Mouse (Mus musculus) liver, embryonic 14.5 days (tissue): ENCODE data around the gene 3110040M04Rik.

Experiments used
- CTCF ChIP-seq: IDR thresholded peaks from 2 replicates; pipeline ENCODE4 v1.5.1; 2016; ENCODE audit warnings: antibody characterized with exemption, low read depth, control low read depth
- EP300 ChIP-seq: IDR thresholded peaks from 2 replicates; pipeline ENCODE4 v1.6.1; 2016; ENCODE audit warnings: antibody characterized with exemption, low read depth

- no peak for TF ChIP-seq CTCF
- TF ChIP-seq EP300: no peak
These were observed 32.1 kb upstream of the 3110040M04Rik start for GRCm38 (mm10) chr1:151171572-151172461.
